Mouse (Mus musculus) hindlimb bud, embryonic 11.5 days (tissue): ENCODE results near the gene Sez6l.

Experiments used
- DNase-seq: peaks from one replicate; pipeline ENCODE4 v3.0.0-alpha.2; 2012; ENCODE audit warnings: low read depth, low spot score; ENCODE audit errors: extremely low spot score

The Sez6l gene

GRCm38 (mm10) chr5:112586071-112586470, 9.1 kb upstream of the Sez6l start:
- no peak for DNase-seq

DNA sequence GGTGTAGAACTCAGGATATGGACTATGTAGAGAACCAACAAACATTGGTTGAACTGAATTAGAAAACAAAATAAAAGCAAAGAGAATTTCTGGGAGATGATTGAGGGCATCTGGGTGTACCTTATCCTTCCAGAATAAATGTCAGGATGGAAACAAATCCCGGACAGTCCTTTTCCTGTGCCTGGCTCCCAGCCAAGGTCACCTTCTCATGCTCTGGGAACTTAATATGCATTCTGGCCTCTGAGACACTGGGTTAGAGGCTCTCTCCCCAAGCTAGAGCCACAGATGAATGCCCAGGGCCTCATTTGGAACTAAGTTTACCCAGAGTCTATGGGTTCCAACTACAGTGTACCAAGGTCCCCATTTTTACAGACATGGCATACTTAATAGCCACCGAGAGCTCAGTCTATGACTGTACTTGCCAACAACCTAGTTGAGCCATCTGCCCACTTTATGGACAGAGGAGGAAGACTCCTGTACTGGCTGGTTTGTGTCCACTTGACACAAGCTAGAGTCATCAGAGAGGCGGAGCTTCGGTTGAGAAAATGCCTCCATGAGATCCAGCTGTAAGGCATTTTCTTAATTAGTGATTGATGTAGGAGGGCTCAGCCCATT, 7.3 kb upstream of the Sez6l start:
- DNase-seq = no peak

GRCm38 (mm10) chr5:112583304-112583703, 6.3 kb upstream of the Sez6l start:
- no peak for DNase-seq

DNA sequence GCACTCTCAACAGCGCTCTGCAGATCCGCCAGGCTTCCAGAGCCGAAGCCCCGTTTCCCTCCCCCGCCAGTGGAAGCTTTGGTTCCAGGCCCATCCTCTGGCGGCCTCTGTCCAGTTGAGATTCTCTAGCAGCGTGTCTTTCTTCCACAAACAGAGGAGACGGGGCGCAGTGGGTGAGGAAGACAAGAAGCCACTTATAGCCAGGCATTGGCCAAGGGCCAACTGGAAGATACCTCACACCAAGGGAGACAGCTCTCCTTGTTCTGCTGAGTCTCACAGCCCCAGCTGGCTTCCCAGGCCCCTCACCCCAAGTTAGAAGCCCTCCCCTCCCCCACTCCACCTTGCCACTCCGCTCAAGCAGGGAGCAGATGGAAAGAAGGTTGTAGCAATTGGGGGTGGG, 765 bp upstream of the Sez6l start:
- no peak for DNase-seq

GRCm38 (mm10) chr5:112576361-112576992, 508 bp downstream of the Sez6l start:
- no peak for DNase-seq

GRCm38 (mm10) chr5:112575151-112575915, 1.7 kb downstream of the Sez6l start:
- DNase-seq = no peak

GRCm38 (mm10) chr5:112573916-112574315, 3.1 kb downstream of the Sez6l start:
- no peak for DNase-seq

DNA sequence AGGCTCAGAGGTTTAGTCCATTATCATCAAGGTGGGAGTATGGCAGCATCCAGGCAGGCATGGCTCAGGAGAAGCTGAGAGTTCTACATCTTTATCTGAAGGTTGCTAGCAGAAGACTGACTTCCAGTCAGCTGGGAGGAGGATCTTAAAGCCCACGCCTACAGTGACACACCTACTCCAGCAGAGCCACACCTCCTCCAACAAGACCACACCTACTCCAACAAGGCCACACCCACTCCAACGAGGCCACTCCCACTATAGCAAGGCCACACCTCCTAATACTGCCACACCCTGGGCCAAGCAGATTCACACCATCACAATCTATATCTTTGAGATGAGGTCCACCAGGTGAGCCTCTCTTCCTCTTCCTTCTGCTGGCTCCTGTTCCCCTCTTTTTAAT, 4.8 kb downstream of the Sez6l start:
- no peak for DNase-seq

DNA sequence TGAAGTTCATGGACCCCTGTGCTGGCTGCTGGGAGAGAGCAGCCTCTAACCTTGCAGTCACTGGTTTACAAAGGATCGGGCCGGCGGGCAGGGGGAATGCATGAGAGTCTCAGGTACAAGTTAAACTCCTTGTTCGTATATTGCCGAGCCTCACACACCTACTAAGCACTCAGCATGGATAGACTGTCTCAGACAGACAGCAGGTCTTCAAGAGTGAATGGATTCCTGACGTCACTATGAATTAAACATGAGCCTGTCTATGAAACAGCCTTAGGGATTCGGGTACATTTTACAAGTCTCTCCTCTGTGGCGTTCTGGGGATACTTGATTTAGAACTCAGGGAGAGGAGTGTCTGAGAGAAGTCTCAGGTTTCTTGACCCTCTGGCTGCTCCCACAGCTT, 11.5 kb downstream of the Sez6l start:
- DNase-seq = no peak

- no peak for DNase-seq
Measured at GRCm38 (mm10) chr5:112565083-112565482, 11.9 kb downstream of the Sez6l start.

DNA sequence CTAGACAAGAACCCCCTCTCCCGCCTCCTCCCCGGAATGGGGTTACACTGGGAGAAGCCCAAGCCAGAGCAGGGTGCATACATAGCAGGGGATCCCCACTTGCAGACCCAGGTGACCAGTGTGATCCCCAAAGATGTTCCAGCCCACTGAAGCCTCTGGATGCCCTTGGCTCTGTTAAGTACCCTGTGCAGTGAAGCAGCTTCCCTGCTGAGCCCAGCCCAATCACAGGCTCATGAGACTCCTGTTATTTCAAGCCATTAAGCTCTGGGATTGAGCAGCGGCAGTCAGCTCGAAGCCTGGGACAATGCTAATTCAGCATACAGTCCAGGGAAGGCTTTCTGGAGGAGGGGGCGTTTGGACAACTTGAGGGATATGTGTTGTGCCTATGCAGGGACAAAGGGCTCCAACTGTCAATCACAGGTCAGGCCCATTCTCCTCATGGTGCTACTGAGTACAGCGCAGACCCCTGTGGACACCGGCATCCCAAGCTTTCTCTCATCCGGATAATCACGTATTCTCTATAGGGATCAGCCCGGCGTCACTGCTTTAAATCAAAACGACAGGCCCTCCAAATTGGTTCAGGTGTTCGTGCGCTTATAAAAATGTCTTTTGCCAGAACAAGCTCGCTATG, 16.0 kb downstream of the Sez6l start:
- DNase-seq = no peak

DNA sequence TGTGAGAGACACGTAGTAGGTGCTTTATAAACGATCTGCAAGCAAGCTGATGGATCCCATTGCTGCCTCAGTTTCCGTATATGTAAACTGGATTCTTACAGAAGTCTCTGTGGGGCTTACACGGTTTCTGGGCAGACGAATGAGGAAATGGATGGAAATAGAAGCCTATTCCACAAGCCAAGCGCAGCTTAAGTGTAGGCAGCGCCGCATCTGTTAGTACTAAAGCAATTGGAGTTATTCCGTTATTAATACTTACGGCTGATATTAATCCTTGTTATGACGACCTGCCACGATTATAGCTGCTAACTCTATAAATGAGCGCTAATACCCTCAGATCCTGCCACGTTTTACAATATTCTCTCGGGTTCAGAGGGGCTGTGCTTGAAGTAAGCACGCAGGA, 16.8 kb downstream of the Sez6l start:
- DNase-seq = no peak

DNA sequence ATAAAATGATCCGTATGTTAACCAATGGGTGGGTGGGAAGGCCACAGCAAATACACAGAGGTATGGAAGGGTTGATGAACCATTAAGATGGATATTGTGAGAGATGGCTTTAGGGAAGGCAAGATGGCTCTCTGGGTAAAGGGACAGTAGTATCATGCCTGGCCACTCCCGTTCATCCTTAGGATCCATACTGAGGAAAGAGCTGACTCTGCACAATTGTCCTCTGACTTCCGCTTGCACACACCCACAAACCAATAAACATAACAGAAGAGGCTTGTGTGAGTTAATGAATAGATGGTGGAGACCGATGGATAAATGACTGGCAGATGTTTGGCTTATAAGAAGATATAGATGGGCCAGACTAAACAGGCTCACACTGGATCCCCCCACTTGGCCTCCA, 19.6 kb downstream of the Sez6l start:
- no peak for DNase-seq

GRCm38 (mm10) chr5:112556640-112557039, 20.3 kb downstream of the Sez6l start:
- no peak for DNase-seq

DNA sequence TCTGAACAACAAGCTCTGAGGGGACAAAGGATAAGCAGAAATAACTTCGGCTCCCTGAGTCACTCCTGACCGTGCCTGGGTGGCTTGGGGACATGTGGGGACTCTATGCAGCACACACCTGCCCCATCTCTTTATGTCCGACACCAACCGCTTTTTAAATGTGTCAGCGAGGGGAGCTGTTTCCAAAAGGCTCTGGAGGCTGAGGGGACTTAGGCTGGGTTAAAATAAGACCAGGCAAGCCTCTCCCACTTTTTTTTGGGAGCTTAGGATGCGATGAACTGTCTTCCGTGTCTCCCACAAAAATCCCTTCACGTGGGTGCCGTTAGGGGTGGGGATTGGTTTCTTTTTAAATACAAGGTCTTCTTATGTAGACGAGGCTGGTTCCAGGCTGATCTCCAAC, 22.5 kb downstream of the Sez6l start:
- no peak for DNase-seq

DNA sequence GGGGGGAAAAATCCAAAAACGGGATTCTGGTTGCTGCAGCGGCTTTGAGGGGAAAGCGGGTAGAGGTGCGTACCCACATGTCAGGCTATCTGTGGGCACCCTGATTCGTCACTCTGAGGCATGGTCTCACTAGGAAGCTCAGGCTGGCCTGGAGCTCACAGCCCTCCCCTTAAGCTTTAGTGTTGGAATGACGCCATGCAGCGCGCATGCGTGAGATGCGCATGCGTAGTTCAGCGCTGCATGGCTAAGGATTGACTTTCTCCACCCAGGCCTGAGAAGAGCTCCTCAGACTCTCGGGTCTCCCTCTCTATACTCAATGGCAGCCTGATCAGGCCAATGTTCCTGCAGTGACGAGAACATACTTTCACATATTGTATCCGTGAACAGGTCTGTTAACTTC, 24.2 kb downstream of the Sez6l start:
- DNase-seq = no peak

- no peak for DNase-seq
Measured at GRCm38 (mm10) chr5:112551975-112552728, 24.8 kb downstream of the Sez6l start.

DNA sequence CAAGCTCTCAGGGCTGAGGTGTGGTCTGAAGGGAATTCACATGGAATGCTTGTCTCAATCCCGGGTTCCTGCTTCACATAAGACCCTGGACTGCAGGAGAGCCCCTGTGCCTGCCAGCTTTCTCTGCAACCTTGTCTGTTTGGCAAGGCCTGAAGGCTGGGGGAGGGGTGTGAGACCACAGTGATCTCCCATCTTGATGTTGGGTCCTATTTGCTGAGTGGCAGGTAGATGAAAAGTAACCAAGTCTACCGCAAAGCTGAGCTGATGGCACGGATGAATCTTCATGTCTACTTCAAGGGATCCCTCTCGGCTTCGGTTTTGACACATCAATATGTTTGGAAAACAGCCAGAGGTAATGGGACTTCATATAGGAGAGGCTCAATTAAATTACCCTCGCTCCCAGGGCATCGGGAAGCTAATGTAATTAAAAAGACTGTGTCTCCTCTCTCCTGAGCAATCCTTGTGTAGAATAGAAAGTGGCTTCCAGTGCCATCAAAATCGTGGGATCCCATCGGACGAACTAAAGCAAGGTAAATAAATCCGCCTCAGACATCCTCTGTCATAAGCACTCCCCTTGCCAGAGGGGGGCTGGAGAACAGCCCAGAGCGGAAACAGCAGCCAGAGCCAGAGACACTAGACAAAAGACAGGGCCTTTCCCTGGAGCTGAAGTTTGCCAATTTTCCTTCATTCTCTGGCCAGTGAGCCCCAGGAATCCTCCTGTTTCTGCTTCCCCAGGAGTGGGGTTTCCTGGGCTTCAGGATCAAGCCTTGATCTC, 28.0 kb downstream of the Sez6l start:
- DNase-seq = no peak

DNA sequence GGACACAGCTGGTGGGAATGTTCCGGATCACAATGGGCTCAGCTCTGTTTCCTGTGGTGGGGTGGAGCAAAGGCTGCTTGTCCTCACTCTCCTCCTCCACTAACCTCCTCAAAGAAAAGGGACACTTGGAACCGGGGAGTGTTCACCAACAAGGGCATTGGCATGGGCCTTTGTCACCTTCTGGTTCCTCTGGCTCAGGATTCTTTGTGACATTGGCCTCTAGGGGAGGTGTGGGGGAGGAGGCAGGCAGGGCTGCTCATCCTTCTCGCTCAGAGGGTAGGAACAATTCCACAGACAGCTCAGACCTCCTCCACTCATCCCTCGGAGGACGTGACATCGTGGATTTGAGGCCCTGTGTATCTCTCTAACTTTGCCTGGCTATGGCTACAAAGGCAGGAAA, 30.2 kb downstream of the Sez6l start:
- DNase-seq = no peak

DNA sequence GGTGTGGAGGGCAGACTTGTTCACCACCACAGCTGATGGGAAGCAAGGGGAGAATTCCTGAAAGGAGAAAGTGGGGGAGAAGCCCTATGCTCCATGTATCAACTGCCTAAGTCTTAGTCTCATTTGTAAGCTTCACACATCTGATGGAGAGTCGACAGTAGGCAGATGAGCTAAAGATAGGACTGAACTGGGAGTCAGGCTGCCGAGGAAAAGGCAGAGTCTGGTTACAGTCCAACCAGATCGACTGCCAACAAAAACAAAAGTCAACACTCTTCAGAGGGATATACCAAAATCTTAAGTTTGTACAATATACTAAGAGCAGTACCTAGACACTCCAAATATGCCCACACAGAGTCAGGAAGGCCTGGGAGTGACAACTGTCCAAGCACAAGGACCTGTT, 38.7 kb downstream of the Sez6l start:
- no peak for DNase-seq
